Mouse (Mus musculus): Measurements from ENCODE around the gene Lin28a. TPM values are rescaled to one million over a fixed set of nuclear protein-coding genes. Genes with fewer than 3 reads are reported as not detected.

Lin28a gene
- polyA plus RNA-seq, 1 experiment from 2014 or later = 0.05 TPM

- Histone ChIP-seq H3K4me3 (replicated peaks) (no peak overlapping the region; the same call in 1 of the 2 replicates), H3K36me3 (peaks cover 19% of the 10 kb centered on the region), H3K4me1 (replicated peaks) (peaks cover 20% of the 10 kb centered on the region), H3K4me2 (replicated peaks) (peak overlapping the region; percentile 97), H3K9me3 (no peaks in the 10 kb centered on the region), H3K9ac (0 out of 2 replicates have a peak overlapping the region, but pooled peaks have one; percentile 87), H3K27me3 (replicated peaks) (no peaks in the 10 kb centered on the region), H3K27ac (0 out of 2 replicates have a peak overlapping the region, but pooled peaks have one; percentile 7)
- WGBS = 54% methylated on average over 8 of the region's 8 CpGs
- ATAC-seq = no peak
Observed at GRCm38 (mm10) chr4:133969114-133969770, 49.4 kb downstream of the Lin28a start.

- Histone ChIP-seq H3K36me3 (peaks cover 28% of the 10 kb centered on the region), H3K9me3 (no peaks in the 10 kb centered on the region)
Observed at GRCm38 (mm10) chr4:133968150-133968921, 50.3 kb downstream of the Lin28a start, which contains the start of gene Hmgn2. Gene Hmgn2, minus strand, starts transcription at chr4:133968650.

GRCm38 (mm10) chr4:133967866-133968149 is 50.8 kb downstream of the Lin28a start:
- H3K9ac ChIP-seq = peak overlapping the region; percentile 88
- H3K27me3 ChIP-seq (replicated peaks) = no peaks in the 10 kb centered on the region
- peak overlapping the region; percentile 97 for H3K4me2 ChIP-seq (replicated peaks)
- H3K4me1 ChIP-seq (replicated peaks) = peaks cover 20% of the 10 kb centered on the region
- no peaks in the 10 kb centered on the region for H3K9me3 ChIP-seq
- peaks cover 32% of the 10 kb centered on the region for H3K36me3 ChIP-seq
- under 1% methylated on average over 26 of the region's 29 CpGs for WGBS
- ATAC-seq = peak; percentile 91
- H3K27ac ChIP-seq = peak overlapping the region; percentile 98
- peak overlapping the region; percentile 63 for H3K4me3 ChIP-seq (replicated peaks)

More at GRCm38 (mm10) chr4:133968150-133968921, 50.3 kb downstream of the Lin28a start, which contains the start of gene Hmgn2:
- Histone ChIP-seq H3K27ac (peak within 1 kb of the TSS; percentile 98), H3K27me3 (replicated peaks) (no peaks in the 10 kb centered on the region), H3K9ac (peak within 1 kb of the TSS; percentile 88), H3K4me1 (replicated peaks) (peaks cover 20% of the 10 kb centered on the region), H3K4me3 (replicated peaks) (peak within 1 kb of the TSS; percentile 63), H3K4me2 (replicated peaks) (peak within 1 kb of the TSS; percentile 97)
- peak; percentile 80 for ATAC-seq
- under 1% methylated on average over 42 of the region's 42 CpGs for WGBS

- Histone ChIP-seq H3K27me3 (replicated peaks) (no peaks in the 10 kb centered on the region), H3K9me3 (no peaks in the 10 kb centered on the region), H3K4me1 (replicated peaks) (peaks cover 20% of the 10 kb centered on the region), H3K36me3 (peaks cover 30% of the 10 kb centered on the region), H3K27ac (peak overlapping the region; percentile 98), H3K4me3 (replicated peaks) (peak overlapping the region; percentile 63), H3K9ac (peak overlapping the region; percentile 88), H3K4me2 (replicated peaks) (peak overlapping the region; percentile 97)
- peak; percentile 85 for ATAC-seq
- WGBS = under 1% methylated on average over 90 of the region's 101 CpGs
Observed at GRCm38 (mm10) chr4:133967138-133967865, 51.3 kb downstream of the Lin28a start.

GRCm38 (mm10) chr4:133966271-133966940 is 52.2 kb downstream of the Lin28a start:
- ATAC-seq = no peak
- peak overlapping the region; percentile 33 for H3K9ac ChIP-seq
- H3K4me2 ChIP-seq (replicated peaks) = peak overlapping the region; percentile 57
- 28% methylated on average over 12 of the region's 12 CpGs for WGBS
- H3K4me3 ChIP-seq (replicated peaks) = peak overlapping the region; percentile 63
- H3K27me3 ChIP-seq (replicated peaks) = no peaks in the 10 kb centered on the region
- no peaks in the 10 kb centered on the region for H3K9me3 ChIP-seq
- peaks cover 30% of the 10 kb centered on the region for H3K36me3 ChIP-seq
- H3K27ac ChIP-seq = no peak overlapping the region
- H3K4me1 ChIP-seq (replicated peaks) = peaks cover 20% of the 10 kb centered on the region

- WGBS = 79% methylated on average over 7 of the region's 7 CpGs
- ATAC-seq = no peak
- Histone ChIP-seq H3K27ac (no peak overlapping the region), H3K36me3 (peaks cover 21% of the 10 kb centered on the region), H3K27me3 (replicated peaks) (no peaks in the 10 kb centered on the region), H3K4me1 (replicated peaks) (peaks cover 7% of the 10 kb centered on the region; the same call in 1 of the 2 replicates), H3K4me3 (replicated peaks) (no peak overlapping the region), H3K9me3 (no peaks in the 10 kb centered on the region), H3K4me2 (replicated peaks) (no peak overlapping the region), H3K9ac (no peak overlapping the region)
Observed at GRCm38 (mm10) chr4:133962566-133962965, 56.1 kb downstream of the Lin28a start.

GRCm38 (mm10) chr4:133958884-133959283 is 59.8 kb downstream of the Lin28a start:
- no peak overlapping the region for H3K4me2 ChIP-seq (replicated peaks)
- no peaks in the 10 kb centered on the region for H3K9me3 ChIP-seq
- no peaks in the 10 kb centered on the region for H3K4me1 ChIP-seq (replicated peaks)
- no peak overlapping the region for H3K4me3 ChIP-seq (replicated peaks)
- H3K27ac ChIP-seq = no peak overlapping the region
- no peaks in the 10 kb centered on the region for H3K27me3 ChIP-seq (replicated peaks)
- 88% methylated on average over 1 of the region's 1 CpGs for WGBS
- ATAC-seq = no peak
- peaks cover 10% of the 10 kb centered on the region for H3K36me3 ChIP-seq
- no peak overlapping the region for H3K9ac ChIP-seq

- H3K4me3 ChIP-seq (replicated peaks) = no peak overlapping the region
- WGBS = 87% methylated on average over 4 of the region's 4 CpGs
- no peak for ATAC-seq
Observed at GRCm38 (mm10) chr4:133956358-133956757, 62.3 kb downstream of the Lin28a start.

More at GRCm38 (mm10) chr4:133956358-133956757, 62.3 kb downstream of the Lin28a start:
- Histone ChIP-seq H3K27me3 (replicated peaks) (no peaks in the 10 kb centered on the region), H3K9ac (no peak overlapping the region), H3K9me3 (no peaks in the 10 kb centered on the region), H3K27ac (no peak overlapping the region), H3K4me2 (replicated peaks) (no peak overlapping the region), H3K36me3 (no peaks in the 10 kb centered on the region), H3K4me1 (replicated peaks) (no peaks in the 10 kb centered on the region)

Other genes starting within 250 kb of the Lin28a start
- 124 and 133 TPM in 2 replicates for gene Rps6ka1, start 131.0 kb downstream of the Lin28a start, polyA plus RNA-seq (2015; fragmentation: Nextera tagmentation; extraction: Ambion mirVana)
- gene Hmgn2, start 50.2 kb downstream of the Lin28a start, polyA plus RNA-seq (2015; fragmentation: Nextera tagmentation; extraction: Ambion mirVana) = 1,763 and 2,086 TPM in 2 replicates
- gene Dhdds, start 17.9 kb downstream of the Lin28a start, polyA plus RNA-seq (2015; fragmentation: Nextera tagmentation; extraction: Ambion mirVana) = 40.3 and 41.9 TPM in 2 replicates
- gene Zfp683, start 35.0 kb upstream of the Lin28a start, polyA plus RNA-seq (2015; fragmentation: Nextera tagmentation; extraction: Ambion mirVana) = not detected in 2 replicates
- 14.9 and 16.6 TPM in 2 replicates for gene Crybg2, start 42.0 kb upstream of the Lin28a start, polyA plus RNA-seq (2015; fragmentation: Nextera tagmentation; extraction: Ambion mirVana)
- 27.0 and 29.7 TPM in 2 replicates for gene Cd52, start 76.2 kb upstream of the Lin28a start, polyA plus RNA-seq (2015; fragmentation: Nextera tagmentation; extraction: Ambion mirVana)
- 4.4 and 6.0 TPM in 2 replicates for gene Ubxn11, start 83.7 kb upstream of the Lin28a start, polyA plus RNA-seq (2015; fragmentation: Nextera tagmentation; extraction: Ambion mirVana)
- gene Sh3bgrl3, start 109.9 kb upstream of the Lin28a start, polyA plus RNA-seq (2015; fragmentation: Nextera tagmentation; extraction: Ambion mirVana) = 362 and 375 TPM in 2 replicates
- gene Cep85, start 168.3 kb upstream of the Lin28a start, polyA plus RNA-seq (2015; fragmentation: Nextera tagmentation; extraction: Ambion mirVana) = 90.0 and 91.6 TPM in 2 replicates
- not detected in 2 replicates for gene Gm7534, start 184.2 kb upstream of the Lin28a start, polyA plus RNA-seq (2015; fragmentation: Nextera tagmentation; extraction: Ambion mirVana)
- gene Catsper4, start 208.5 kb upstream of the Lin28a start, polyA plus RNA-seq (2015; fragmentation: Nextera tagmentation; extraction: Ambion mirVana) = 0.19 and 0.43 TPM in 2 replicates
- 12.2 and 12.7 TPM in 2 replicates for gene Cnksr1, start 219.6 kb upstream of the Lin28a start, polyA plus RNA-seq (2015; fragmentation: Nextera tagmentation; extraction: Ambion mirVana)
- 0.23 and 0.34 TPM in 2 replicates for gene E130218I03Rik, start 224.8 kb upstream of the Lin28a start, polyA plus RNA-seq (2015; fragmentation: Nextera tagmentation; extraction: Ambion mirVana)
- gene Zfp593, start 226.8 kb upstream of the Lin28a start, polyA plus RNA-seq (2015; fragmentation: Nextera tagmentation; extraction: Ambion mirVana) = 16.4 and 16.7 TPM in 2 replicates
- gene Gm30191, start 228.1 kb upstream of the Lin28a start, polyA plus RNA-seq (2015; fragmentation: Nextera tagmentation; extraction: Ambion mirVana) = not detected in 2 replicates
- gene Grrp1, start 235.3 kb upstream of the Lin28a start, polyA plus RNA-seq (2015; fragmentation: Nextera tagmentation; extraction: Ambion mirVana) = 5.0 TPM in 2 replicates

Data from intestine, embryonic 15.5 days (tissue).